Mouse (Mus musculus): ENCODE results near the gene Kdm2b.

DNA sequence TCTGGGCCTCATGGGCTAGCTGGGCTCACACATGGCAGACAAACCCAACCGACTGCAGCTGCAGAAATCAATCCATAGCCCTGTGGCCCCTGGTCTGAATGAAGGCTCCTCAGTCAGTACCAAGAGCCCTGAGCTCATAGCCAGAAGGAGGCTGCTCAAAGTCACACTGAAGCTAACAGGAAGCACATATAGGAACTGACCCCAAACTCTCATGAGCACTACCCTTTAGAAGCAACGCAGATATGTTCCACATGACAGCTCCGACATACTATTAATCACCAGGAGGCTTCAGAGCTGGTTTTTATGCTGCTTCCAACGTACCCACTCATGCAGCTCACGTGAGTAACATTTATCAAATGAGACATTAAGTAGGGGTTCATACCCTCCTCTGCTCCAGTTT, 19.6 kb downstream of the Kdm2b start:
- no peak for TF ChIP-seq CTCF (IDR thresholded peaks at IDR 0.05; ENCODE audit: borderline replicate concordance, extremely low read depth, insufficient read depth, insufficient read length)
- TF ChIP-seq POLR2A (IDR thresholded peaks at IDR 0.05; ENCODE audit: borderline replicate concordance, extremely low read depth, insufficient read depth, insufficient read length, poor library complexity, severe bottlenecking): no peak
